Mouse (Mus musculus) T-helper 1 cell (primary cell): ENCODE measurements around the gene Lrfn4.

Experiments used
- in situ Hi-C: fragments of 300-600 bp; cut with MboI, MseI; formaldehyde crosslinking; loops from one replicate; pipeline ENCODE4 v1.15.1; 2025; ENCODE audit warnings: high pct_unique_total_duplicates

The Lrfn4 gene

DNA sequence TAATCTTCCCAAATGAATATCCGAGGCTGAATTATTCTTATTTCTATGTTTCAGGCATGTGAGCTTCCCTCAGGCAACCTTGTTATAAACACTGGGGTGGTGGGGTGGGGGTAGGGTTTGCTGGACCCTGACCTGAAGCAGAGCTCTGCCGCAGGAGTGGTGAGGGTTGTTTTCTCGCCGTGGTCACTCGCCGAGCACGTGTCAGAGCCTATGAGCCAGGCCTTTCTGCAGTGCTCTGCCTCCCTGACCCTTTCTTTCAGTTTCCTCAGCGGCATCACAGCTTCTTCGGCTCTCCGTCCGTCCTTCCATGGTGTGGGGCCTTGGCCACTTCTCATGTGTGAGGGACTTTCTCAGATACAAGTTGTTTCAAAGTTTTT, 45.2 kb downstream of the Lrfn4 start:
- in situ Hi-C loops, result no loop called here

DNA sequence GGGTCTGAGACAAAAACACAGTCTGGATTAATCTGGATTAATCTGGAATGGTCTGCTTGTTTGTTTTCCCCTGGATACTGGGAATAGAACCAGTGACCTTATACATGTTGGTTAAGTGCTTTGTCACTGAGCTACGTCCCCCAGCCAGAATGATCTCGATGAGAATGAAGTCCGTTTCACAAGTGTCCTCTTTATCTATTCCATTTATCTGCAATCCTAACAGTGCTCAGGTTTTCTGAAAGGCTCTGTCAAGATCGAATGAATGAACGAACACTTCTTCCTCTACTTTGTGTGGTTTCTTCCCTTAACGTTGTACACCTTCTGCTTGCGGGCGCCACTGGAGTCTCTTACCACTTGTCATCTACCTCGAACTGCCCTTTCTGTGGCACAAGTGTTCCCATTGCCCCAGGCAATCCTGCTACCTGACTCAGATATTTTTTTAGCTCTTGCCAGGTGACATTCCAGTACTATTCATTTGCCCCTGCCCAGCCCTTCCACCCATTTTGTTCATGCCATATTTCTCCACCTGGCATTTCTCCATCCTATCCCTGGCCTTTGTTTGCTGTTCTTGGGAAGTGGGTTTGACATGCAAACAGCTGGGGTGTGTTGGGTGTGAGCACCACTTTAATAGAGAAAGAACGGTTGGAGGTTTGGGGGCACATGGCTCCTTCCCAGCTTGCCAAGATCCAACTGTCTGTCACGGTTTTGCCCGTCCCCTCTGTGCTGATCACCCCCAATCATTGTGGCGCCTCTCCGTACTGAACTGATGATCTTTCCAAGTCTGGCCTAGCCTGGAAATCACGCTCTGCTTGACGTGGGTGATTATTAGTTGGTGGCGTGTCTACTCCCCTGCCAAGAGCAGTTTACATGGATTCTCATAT, 45.9 kb downstream of the Lrfn4 start:
- in situ Hi-C loops, result no loop called here

DNA sequence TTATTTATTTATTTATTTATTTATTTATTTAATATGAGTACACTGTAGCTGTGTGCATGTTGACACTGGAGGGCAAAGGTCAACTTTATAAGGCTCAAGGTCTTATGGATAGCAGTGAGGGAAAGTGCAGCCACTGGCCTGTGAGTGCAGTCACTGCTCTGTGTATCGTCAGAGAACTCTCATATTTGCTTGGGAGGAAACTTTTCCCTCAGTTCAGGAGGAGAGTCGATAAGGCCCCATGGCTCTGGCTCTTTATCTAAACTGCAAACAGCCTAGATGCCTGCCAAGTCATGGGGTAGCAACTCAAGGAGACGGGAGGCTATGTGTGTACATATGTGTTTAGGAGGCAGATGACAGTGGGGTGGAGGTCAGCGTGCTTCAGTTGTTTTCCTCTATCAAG, 46.6 kb downstream of the Lrfn4 start:
- in situ Hi-C loops, result no loop called here

DNA sequence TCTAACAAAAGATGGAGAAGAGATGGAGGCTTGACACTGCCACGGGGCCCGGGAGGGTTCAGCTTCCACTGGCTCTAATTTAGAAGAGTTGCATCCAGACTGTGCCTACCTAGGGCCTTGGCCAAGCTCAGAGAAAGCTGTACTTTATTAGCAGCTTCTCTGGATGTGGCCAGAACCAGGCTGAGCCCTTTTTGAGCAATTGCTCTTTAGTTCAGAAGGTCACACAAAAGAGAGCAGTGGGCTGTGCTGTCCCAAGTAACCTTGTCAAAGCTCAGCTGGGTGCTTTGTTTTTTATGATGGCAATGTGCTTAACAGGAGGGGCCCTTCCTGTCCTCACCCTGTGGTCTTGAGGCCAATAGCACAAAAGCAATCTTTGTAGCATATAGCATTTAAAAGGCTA, 47.8 kb downstream of the Lrfn4 start:
- in situ Hi-C loops, result no loop called here

DNA sequence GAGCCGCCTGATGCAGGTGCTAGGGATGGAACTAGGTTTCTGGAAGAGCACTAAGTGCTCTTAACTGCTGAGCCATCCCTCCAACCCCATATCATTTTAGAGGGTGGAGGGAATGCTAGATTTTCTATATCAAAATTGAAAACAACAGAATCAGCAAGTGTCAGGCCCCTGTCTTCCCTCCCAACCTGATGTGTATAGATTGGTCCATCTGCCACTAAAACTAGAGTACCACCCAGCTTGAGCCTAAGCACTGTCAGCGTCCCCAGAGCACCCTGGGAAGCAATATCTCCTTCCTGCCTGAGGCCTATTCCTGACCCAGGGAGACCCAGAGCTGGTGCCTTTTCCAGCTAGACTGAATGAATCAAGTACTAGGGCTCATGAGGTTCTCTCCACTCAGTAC, 48.6 kb downstream of the Lrfn4 start:
- in situ Hi-C loops, result no loop called here

DNA sequence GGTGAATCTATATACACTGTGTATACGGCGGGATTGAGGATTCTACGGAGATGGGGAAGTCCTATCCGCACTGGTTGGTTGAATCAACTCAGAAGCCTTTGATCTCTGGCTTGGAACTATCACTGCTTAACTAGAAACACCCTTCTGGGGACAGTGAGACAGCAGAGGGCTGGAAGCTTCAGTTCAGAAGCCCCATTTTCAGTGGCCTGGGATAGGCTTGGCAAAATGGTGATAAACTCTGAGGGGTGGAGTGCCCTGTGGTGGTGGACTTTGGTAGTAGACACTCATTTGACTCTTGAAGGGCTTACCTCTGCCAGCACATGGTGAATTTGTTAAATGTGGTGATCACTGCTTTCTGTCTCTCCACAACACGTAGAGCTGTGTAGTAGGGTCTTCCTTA, 49.8 kb downstream of the Lrfn4 start:
- in situ Hi-C loops, result no loop called here
